Mouse (Mus musculus): ENCODE results near the gene Gm10031.

- TF ChIP-seq CTCF (IDR thresholded peaks at IDR 0.05; ENCODE audit: low read depth) = no peak
- no peak for TF ChIP-seq EP300 (IDR thresholded peaks at IDR 0.05; ENCODE audit: low read depth)
Measured at GRCm38 (mm10) chr1:156558950-156559640, 35.3 kb downstream of the Gm10031 start.
